Mouse (Mus musculus): ENCODE measurements around the gene Olfr619. TPM values are rescaled to one million over a fixed set of nuclear protein-coding genes. Genes with fewer than 3 reads are reported as not detected.

Olfr619 gene
- total and polyA plus RNA-seq, 3 experiments = not detected

GRCm38 (mm10) chr7:103569043-103569442 is 31.3 kb upstream of the Olfr619 start, which contains the start of gene Olfr616:
TSS of gene Olfr616 (minus strand) at chr7:103569143.
- H3K9ac ChIP-seq (ENCODE audit: control insufficient read depth, low read depth, low read length, poor library complexity, severe bottlenecking) = no peak within 1 kb of the TSS
- no peak within 1 kb of the TSS for H3K27ac ChIP-seq (ENCODE audit: control insufficient read depth, low read depth, low read length)
- no peaks in the 10 kb centered on the region for H3K4me1 ChIP-seq (ENCODE audit: control insufficient read depth in 1 of 2, insufficient read depth in 2 of 2, low read length in 2 of 2)
- H3K36me3 ChIP-seq (ENCODE audit: control insufficient read depth in 1 of 2, insufficient read depth in 2 of 2, low read length in 2 of 2) = no peaks in the 10 kb centered on the region
- no peaks in the 10 kb centered on the region for H3K79me2 ChIP-seq (ENCODE audit: control insufficient read depth, insufficient read depth, low read length, poor library complexity)
- H3K4me3 ChIP-seq (ENCODE audit: control insufficient read depth in 1 of 2, insufficient read depth in 1 of 2, low read depth in 2 of 2, low read length in 2 of 2) = no peak within 1 kb of the TSS
- no peak for DNase-seq (ENCODE audit: low read depth, low spot score)
- TF ChIP-seq E2F4 (IDR thresholded peaks at IDR 0.05; ENCODE audit: borderline replicate concordance, low read depth, low read length) (no peak), ETS1 (IDR thresholded peaks at IDR 0.05; ENCODE audit: low read depth, low read length) (no peak), CTCF (IDR thresholded peaks at IDR 0.05 in 2 of 3, conservative IDR thresholded peaks at IDR 0.05 in 1 of 3; ENCODE audit: control insufficient read depth in 1 of 3, insufficient read depth in 1 of 3, low read depth in 2 of 3, low read length in 3 of 3, poor library complexity in 1 of 3, severe bottlenecking in 1 of 3) (no peak), TBP (IDR thresholded peaks at IDR 0.05; ENCODE audit: low read depth, low read length) (no peak), MXI1 (IDR thresholded peaks at IDR 0.05; ENCODE audit: low read depth, low read length) (no peak), POLR2A (IDR thresholded peaks at IDR 0.05; ENCODE audit: control insufficient read depth in 1 of 2, insufficient read depth in 1 of 2, low read depth in 1 of 2, low read length in 2 of 2, poor library complexity in 1 of 2) (no peak), ZMIZ1 (IDR thresholded peaks at IDR 0.05; ENCODE audit: low read depth, low read length) (no peak), CHD1 (IDR thresholded peaks at IDR 0.05; ENCODE audit: low read depth, low read length) (no peak), USF2 (IDR thresholded peaks at IDR 0.05; ENCODE audit: borderline replicate concordance in 1 of 2, insufficient read depth in 1 of 2, low read depth in 1 of 2, low read length in 2 of 2) (no peak), UBTF (IDR thresholded peaks at IDR 0.05; ENCODE audit: borderline replicate concordance, insufficient read depth, low read depth, low read length) (no peak), ZNF384 (IDR thresholded peaks at IDR 0.05; ENCODE audit: low read depth, low read length) (no peak), BHLHE40 (IDR thresholded peaks at IDR 0.05; ENCODE audit: borderline replicate concordance, low read depth, low read length) (no peak), KAT2A (conservative IDR thresholded peaks at IDR 0.05; ENCODE audit: low read depth, low read length) (no peak), MAZ (IDR thresholded peaks at IDR 0.05; ENCODE audit: low read depth, low read length) (no peak), SIN3A (IDR thresholded peaks at IDR 0.05; ENCODE audit: low read length) (no peak), MYC (IDR thresholded peaks at IDR 0.05; ENCODE audit: low read depth, low read length) (no peak), GATA1 (IDR thresholded peaks at IDR 0.05; ENCODE audit: low read depth, low read length) (no peak), TCF12 (IDR thresholded peaks at IDR 0.05; ENCODE audit: low read depth, low read length) (no peak), TAL1 (IDR thresholded peaks at IDR 0.05; ENCODE audit: low read length) (no peak)
- no peaks in the 10 kb centered on the region; a peak in 1 of 4 replicates for H3K27me3 ChIP-seq (ENCODE audit: control insufficient read depth in 1 of 2, insufficient read depth in 2 of 2, low read length in 2 of 2)
- no peaks in the 10 kb centered on the region for H3K9me3 ChIP-seq (replicated peaks; ENCODE audit: insufficient read depth, low read length)

DNA sequence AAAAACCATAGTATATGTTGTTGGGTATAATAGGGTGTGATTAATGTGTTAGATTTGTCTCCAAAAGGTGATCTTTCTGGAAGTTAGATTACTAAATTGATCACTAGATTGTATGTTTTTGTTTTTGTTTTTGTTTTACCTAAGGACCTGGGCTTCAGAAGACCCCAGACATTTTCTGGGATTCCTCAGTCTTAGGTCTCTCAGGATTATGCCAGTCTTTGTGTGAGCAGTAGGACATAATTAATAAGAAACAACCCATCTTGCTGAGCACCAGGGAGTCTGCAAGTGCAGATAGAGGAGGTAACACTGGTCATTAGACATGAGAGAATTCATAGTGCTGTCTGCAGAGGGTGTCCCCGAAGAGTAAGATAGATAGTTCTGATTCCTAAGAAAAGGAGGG is 27.6 kb upstream of the Olfr619 start, which contains the start of gene Olfr617:
Gene Olfr617 (plus strand): TSS at position 301 of the 400 bp plus-strand sequence.
- Histone ChIP-seq H3K79me2 (ENCODE audit: control insufficient read depth, insufficient read depth, low read length, poor library complexity) (no peaks in the 10 kb centered on the region), H3K36me3 (ENCODE audit: control insufficient read depth in 1 of 2, insufficient read depth in 2 of 2, low read length in 2 of 2) (no peaks in the 10 kb centered on the region), H3K9me3 (replicated peaks; ENCODE audit: insufficient read depth, low read length) (no peaks in the 10 kb centered on the region), H3K27me3 (ENCODE audit: control insufficient read depth in 1 of 2, insufficient read depth in 2 of 2, low read length in 2 of 2) (no peaks in the 10 kb centered on the region; a peak in 1 of 4 replicates), H3K4me3 (ENCODE audit: control insufficient read depth in 1 of 2, insufficient read depth in 1 of 2, low read depth in 2 of 2, low read length in 2 of 2) (no peak within 1 kb of the TSS), H3K4me1 (ENCODE audit: control insufficient read depth in 1 of 2, insufficient read depth in 2 of 2, low read length in 2 of 2) (no peaks in the 10 kb centered on the region), H3K27ac (ENCODE audit: control insufficient read depth, low read depth, low read length) (no peak within 1 kb of the TSS), H3K9ac (ENCODE audit: control insufficient read depth, low read depth, low read length, poor library complexity, severe bottlenecking) (no peak within 1 kb of the TSS)
- no peak for TF ChIP-seq MYB (IDR thresholded peaks at IDR 0.05; ENCODE audit: low read depth, low read length)
- TF ChIP-seq ETS1 (IDR thresholded peaks at IDR 0.05; ENCODE audit: low read depth, low read length) = no peak
- no peak for TF ChIP-seq TAL1 (IDR thresholded peaks at IDR 0.05; ENCODE audit: low read length)
- TF ChIP-seq CTCF (IDR thresholded peaks at IDR 0.05 in 2 of 3, conservative IDR thresholded peaks at IDR 0.05 in 1 of 3; ENCODE audit: control insufficient read depth in 1 of 3, insufficient read depth in 1 of 3, low read depth in 2 of 3, low read length in 3 of 3, poor library complexity in 1 of 3, severe bottlenecking in 1 of 3) = no peak
- TF ChIP-seq E2F4 (IDR thresholded peaks at IDR 0.05; ENCODE audit: borderline replicate concordance, low read depth, low read length) = no peak
- no peak for TF ChIP-seq MAX (IDR thresholded peaks at IDR 0.05; ENCODE audit: low read length)
- TF ChIP-seq POLR2AphosphoS2 (IDR thresholded peaks at IDR 0.05; ENCODE audit: low read length) = no peak
- no peak for TF ChIP-seq POLR2A (IDR thresholded peaks at IDR 0.05; ENCODE audit: control insufficient read depth in 1 of 2, insufficient read depth in 1 of 2, low read depth in 1 of 2, low read length in 2 of 2, poor library complexity in 1 of 2)
- TF ChIP-seq UBTF (IDR thresholded peaks at IDR 0.05; ENCODE audit: borderline replicate concordance, insufficient read depth, low read depth, low read length) = no peak
- TF ChIP-seq HCFC1 (IDR thresholded peaks at IDR 0.05; ENCODE audit: low read depth, low read length) = no peak
- TF ChIP-seq POLR2AphosphoS5 (IDR thresholded peaks at IDR 0.05; ENCODE audit: borderline replicate concordance, low read depth, low read length) = no peak
- TF ChIP-seq TCF12 (IDR thresholded peaks at IDR 0.05; ENCODE audit: low read depth, low read length) = no peak
- TF ChIP-seq RCOR1 (IDR thresholded peaks at IDR 0.05; ENCODE audit: low read depth, low read length) = no peak
- TF ChIP-seq ZMIZ1 (IDR thresholded peaks at IDR 0.05; ENCODE audit: low read depth, low read length) = no peak
- TF ChIP-seq GATA1 (IDR thresholded peaks at IDR 0.05; ENCODE audit: low read depth, low read length) = no peak
- no peak for TF ChIP-seq SMC3 (IDR thresholded peaks at IDR 0.05; ENCODE audit: low read depth, low read length)
- no peak for TF ChIP-seq NELFE (IDR thresholded peaks at IDR 0.05; ENCODE audit: low read depth, low read length)
- no peak for TF ChIP-seq USF2 (IDR thresholded peaks at IDR 0.05; ENCODE audit: borderline replicate concordance in 1 of 2, insufficient read depth in 1 of 2, low read depth in 1 of 2, low read length in 2 of 2)
- no peak for TF ChIP-seq RAD21 (IDR thresholded peaks at IDR 0.05; ENCODE audit: low read depth, low read length)
- no peak for DNase-seq (ENCODE audit: low read depth, low spot score)

All from MEL (cell line).